Comparison of ENCODE assay signal across 17 mouse cellular contexts in the genomic region with DNA sequence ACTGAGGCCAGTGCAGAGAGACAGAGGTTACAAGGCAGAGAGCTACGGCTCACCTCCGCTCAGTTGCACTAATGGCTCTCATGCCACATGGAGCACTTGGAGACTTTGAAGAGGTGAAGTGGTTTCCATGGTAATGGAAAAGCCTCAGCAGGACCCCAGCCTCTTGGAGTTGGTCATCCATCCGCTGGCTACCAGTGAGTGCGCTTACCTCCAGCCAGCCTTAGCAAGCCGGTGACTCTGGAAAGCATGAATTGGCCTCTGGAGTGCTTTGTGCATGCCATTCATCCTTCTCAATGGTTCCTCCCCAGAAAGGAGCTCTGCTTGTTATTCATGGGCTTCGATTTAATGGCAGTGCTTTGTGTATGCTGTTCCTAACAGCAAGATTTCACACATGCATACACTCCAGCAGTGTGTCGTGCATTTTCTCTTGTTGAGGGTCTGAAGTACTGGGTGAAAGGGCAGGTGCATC.
DNase-seq lines count a peak whose midpoint lies in the region; ATAC-seq lines count a peak whose summit lies in the region.
"Had no signal": no experiment of that assay in that cellular context is flagged by ENCODE, and none has a peak within 500 bp of the region (broad histone marks: within the 10 kb centered on the region; RNA-seq: fewer than 3 reads in every experiment).

No protein-coding gene starts in this region.

- H3K36me3 ChIP-seq in embryonic facial prominence, embryonic 10.5 days (replicated peaks): no peaks in the 10 kb centered on the region
- no peaks in the 10 kb centered on the region for H3K36me3 ChIP-seq in hindbrain, embryonic 12.5 days
- no peaks in the 10 kb centered on the region for H3K36me3 ChIP-seq in midbrain, embryonic 15.5 days (replicated peaks)
- no peaks in the 10 kb centered on the region for H3K36me3 ChIP-seq in kidney, embryonic 15.5 days
- H3K36me3 ChIP-seq: embryonic facial prominence, embryonic 12.5 days; heart, embryonic 13.5 days had no signal

- no peak overlapping the region for H3K4me3 ChIP-seq in embryonic facial prominence, embryonic 10.5 days
- H3K4me3 ChIP-seq in hindbrain, embryonic 12.5 days: no peak overlapping the region
- no peak overlapping the region for H3K4me3 ChIP-seq in midbrain, embryonic 15.5 days
- no peak overlapping the region for H3K4me3 ChIP-seq in kidney, embryonic 15.5 days (replicated peaks)
- H3K4me3 ChIP-seq: embryonic facial prominence, embryonic 12.5 days; heart, embryonic 13.5 days had no signal

- no peak overlapping the region for H3K27ac ChIP-seq in embryonic facial prominence, embryonic 10.5 days (replicated peaks)
- H3K27ac ChIP-seq in hindbrain, embryonic 12.5 days: no peak overlapping the region
- H3K27ac ChIP-seq in midbrain, embryonic 15.5 days: no peak overlapping the region
- no peak overlapping the region for H3K27ac ChIP-seq in kidney, embryonic 15.5 days
- H3K27ac ChIP-seq: embryonic facial prominence, embryonic 12.5 days; heart, embryonic 13.5 days; macrophage; stomach, postnatal 0 days had no signal

- peaks cover 53% of the 10 kb centered on the region for H3K27me3 ChIP-seq in embryonic facial prominence, embryonic 10.5 days (replicated peaks; ENCODE audit: low read depth, poor library complexity, severe bottlenecking)
- H3K27me3 ChIP-seq in hindbrain, embryonic 12.5 days: peaks cover 13% of the 10 kb centered on the region
- H3K27me3 ChIP-seq in midbrain, embryonic 15.5 days (replicated peaks): no peaks in the 10 kb centered on the region
- H3K27me3 ChIP-seq in kidney, embryonic 15.5 days: no peaks in the 10 kb centered on the region

- DNase-seq in R1 (ENCODE audit: low read depth, low spot score): peak; percentile 61
- DNase-seq in embryonic facial prominence, embryonic 10.5 days (ENCODE audit: low spot score): peak; percentile 35
- DNase-seq in B cell, adult 2 months: no peak
- DNase-seq in spleen, postnatal 36 days (ENCODE audit: low spot score in 2 of 2): no peak
- DNase-seq in adrenal gland, postnatal 25 days: no peak
- DNase-seq: adrenal gland, postnatal 36 days; cerebellum, adult 18-20 months had no signal

- peaks cover 13% of the 10 kb centered on the region for H3K4me1 ChIP-seq in embryonic facial prominence, embryonic 10.5 days
- H3K4me1 ChIP-seq in hindbrain, embryonic 12.5 days: peaks cover 24% of the 10 kb centered on the region
- H3K4me1 ChIP-seq in midbrain, embryonic 15.5 days: peaks cover 18% of the 10 kb centered on the region
- H3K4me1 ChIP-seq in kidney, embryonic 15.5 days: no peaks in the 10 kb centered on the region
- H3K4me1 ChIP-seq: embryonic facial prominence, embryonic 12.5 days; heart, embryonic 13.5 days had no signal

- no peaks in the 10 kb centered on the region for H3K9me3 ChIP-seq in embryonic facial prominence, embryonic 10.5 days
- no peaks in the 10 kb centered on the region for H3K9me3 ChIP-seq in hindbrain, embryonic 12.5 days (replicated peaks)
- H3K9me3 ChIP-seq in midbrain, embryonic 15.5 days: no peaks in the 10 kb centered on the region
- no peaks in the 10 kb centered on the region for H3K9me3 ChIP-seq in kidney, embryonic 15.5 days (replicated peaks)
- H3K9me3 ChIP-seq: embryonic facial prominence, embryonic 12.5 days; heart, embryonic 13.5 days had no signal

- 54% methylated on average over 7 of the region's 7 CpGs for WGBS in embryonic facial prominence, embryonic 10.5 days
- 24% methylated on average over 7 of the region's 7 CpGs for WGBS in hindbrain, embryonic 12.5 days
- WGBS in midbrain, embryonic 15.5 days: 13% methylated on average over 7 of the region's 7 CpGs
- WGBS in kidney, embryonic 15.5 days: 48% methylated on average over 7 of the region's 7 CpGs

- no peak overlapping the region for H3K4me2 ChIP-seq in hindbrain, embryonic 12.5 days (replicated peaks)
- H3K4me2 ChIP-seq in midbrain, embryonic 15.5 days: no peak overlapping the region
- H3K4me2 ChIP-seq in kidney, embryonic 15.5 days: no peak overlapping the region
- H3K4me2 ChIP-seq: embryonic facial prominence, embryonic 12.5 days; heart, embryonic 13.5 days; liver, embryonic 11.5 days had no signal

- peak; percentile 88 for ATAC-seq in hindbrain, embryonic 12.5 days (ENCODE audit: low FRiP score)
- peak; percentile 92 for ATAC-seq in midbrain, embryonic 15.5 days (replicated peaks)
- no peak for ATAC-seq in kidney, embryonic 15.5 days (replicated peaks; ENCODE audit: low FRiP score)
- ATAC-seq: inflammation-experienced regulatory T-cells, adult 6 months; Patski had no signal

- no peak overlapping the region for H3K9ac ChIP-seq in hindbrain, embryonic 12.5 days
- no peak overlapping the region for H3K9ac ChIP-seq in midbrain, embryonic 15.5 days
- H3K9ac ChIP-seq in kidney, embryonic 15.5 days: no peak overlapping the region
- H3K9ac ChIP-seq: embryonic facial prominence, embryonic 12.5 days; heart, embryonic 13.5 days had no signal

Comparison
In these comparisons a context has a peak if more than half of its experiments do, and no peak if none do; other contexts are left out.
1. DNase-seq: peak in R1 (single experiment) and embryonic facial prominence, embryonic 10.5 days (single experiment); none in B cell, adult 2 months (0 of 2), spleen, postnatal 36 days (0 of 2) and adrenal gland, postnatal 25 days (single experiment).